Comparison of ENCODE assay signal across 8 mouse cellular contexts in genomic region chr11:120228911-120229437, GRCm38 (mm10). TPM values are rescaled to one million over a fixed set of nuclear protein-coding genes. Genes with fewer than 3 reads are reported as not detected.
DNase-seq lines count a peak whose midpoint lies in the region; ATAC-seq and TF ChIP-seq lines count a peak whose summit lies in the region.

No protein-coding gene starts in this region.

- peak in 1 of 2 experiments; percentile 40 for DNase-seq in cerebellum, adult 2 months
- DNase-seq in ES-E14 (ENCODE audit: low read depth, low spot score) = no peak
- peak; percentile 61 for DNase-seq in forebrain, embryonic 11.5 days (ENCODE audit: low spot score)
- peak; percentile 22 for DNase-seq in kidney, postnatal 14 days
- DNase-seq in neural tube, embryonic 11.5 days (ENCODE audit: low spot score) = peak; percentile 51
- DNase-seq in right cerebral cortex, postnatal 4 days = no peak
- no peak for DNase-seq in thymus, adult 18-20 months

- peaks cover 5% of the 10 kb centered on the region for H3K4me1 ChIP-seq in cerebellum, adult 2 months (ENCODE audit: control insufficient read depth, insufficient read depth, low read length)
- peaks cover 4 to 19% of the 10 kb centered on the region in 2 experiments; a peak in 3 of 4 replicates for H3K4me1 ChIP-seq in ES-E14 (ENCODE audit: control insufficient read depth in 2 of 2, insufficient read depth in 2 of 2, low read length in 2 of 2, poor library complexity in 1 of 2)
- H3K4me1 ChIP-seq in forebrain, embryonic 11.5 days (replicated peaks; ENCODE audit: control insufficient read depth, insufficient read depth, low read length) = peaks cover 54% of the 10 kb centered on the region
- peaks cover 64% of the 10 kb centered on the region for H3K4me1 ChIP-seq in neural tube, embryonic 11.5 days (ENCODE audit: control insufficient read depth, insufficient read depth, low read length)

- H3K27ac ChIP-seq in cerebellum, adult 2 months (ENCODE audit: insufficient read depth, low read length) = peak overlapping the region; percentile 36; the same call in 1 of the 2 replicates
- H3K27ac ChIP-seq in ES-E14 (ENCODE audit: insufficient read depth, low read depth, low read length, poor library complexity, severe bottlenecking) = no peak overlapping the region; the same call in 1 of the 2 replicates
- H3K27ac ChIP-seq in forebrain, embryonic 11.5 days (ENCODE audit: low read depth, low read length) = no peak overlapping the region; the same call in 1 of the 2 replicates
- H3K27ac ChIP-seq in neural tube, embryonic 11.5 days (ENCODE audit: low read depth, low read length) = peak overlapping the region; percentile 73

- WGBS in cerebellum, adult 2 months = 75% methylated on average over 7 of the region's 7 CpGs
- WGBS in forebrain, embryonic 11.5 days = 20% methylated on average over 7 of the region's 7 CpGs
- WGBS in neural tube, embryonic 11.5 days = 22% methylated on average over 7 of the region's 7 CpGs

- peak overlapping the region; percentile 83; the same call in 1 of the 2 replicates for H3K9ac ChIP-seq in ES-E14 (ENCODE audit: insufficient read depth, low read depth, low read length, poor library complexity, severe bottlenecking)
- peak overlapping the region; percentile 99 for H3K9ac ChIP-seq in forebrain, embryonic 11.5 days (ENCODE audit: low read length)
- H3K9ac ChIP-seq in neural tube, embryonic 11.5 days (ENCODE audit: low read length) = peak overlapping the region; percentile 100

- TF ChIP-seq CTCF in cerebellum, adult 2 months (IDR thresholded peaks at IDR 0.05; ENCODE audit: borderline replicate concordance, insufficient read depth, low read depth, low read length) = no peak

- no peak for ATAC-seq in cerebellum, adult (ENCODE audit: insufficient number of reproducible peaks, low FRiP score, low TSS enrichment)
- no peak for ATAC-seq in forebrain, embryonic 11.5 days (replicated peaks; ENCODE audit: low FRiP score)
- no peak for ATAC-seq in neural tube, embryonic 11.5 days (ENCODE audit: insufficient read depth, low FRiP score, low TSS enrichment)

- H3K27me3 ChIP-seq in cerebellum, adult 2 months (ENCODE audit: control insufficient read depth, insufficient read depth, low read length) = no peaks in the 10 kb centered on the region
- no peaks in the 10 kb centered on the region for H3K27me3 ChIP-seq in forebrain, embryonic 11.5 days (ENCODE audit: control insufficient read depth, insufficient read depth, low read length)
- no peaks in the 10 kb centered on the region for H3K27me3 ChIP-seq in neural tube, embryonic 11.5 days (ENCODE audit: control insufficient read depth, insufficient read depth, low read length)

- H3K9me3 ChIP-seq in ES-E14 (ENCODE audit: control insufficient read depth, insufficient read depth, low read depth, low read length) = no peaks in the 10 kb centered on the region
- H3K9me3 ChIP-seq in forebrain, embryonic 11.5 days (ENCODE audit: control insufficient read depth, low read length) = no peaks in the 10 kb centered on the region
- no peaks in the 10 kb centered on the region for H3K9me3 ChIP-seq in neural tube, embryonic 11.5 days (ENCODE audit: control insufficient read depth, low read length)

- H3K4me3 ChIP-seq in cerebellum, adult 2 months (replicated peaks; ENCODE audit: insufficient read depth, low read depth, low read length) = no peak overlapping the region
- peak overlapping the region; percentile 63 to 83; a peak in 3 of 4 replicates for H3K4me3 ChIP-seq in ES-E14 (ENCODE audit: insufficient read depth in 1 of 2, low read depth in 1 of 2, low read length in 2 of 2, poor library complexity in 1 of 2, severe bottlenecking in 1 of 2)
- peak overlapping the region; percentile 96 for H3K4me3 ChIP-seq in forebrain, embryonic 11.5 days (ENCODE audit: low read depth, low read length)
- peak overlapping the region; percentile 97 for H3K4me3 ChIP-seq in neural tube, embryonic 11.5 days (ENCODE audit: low read depth, low read length)

- TF ChIP-seq POLR2A in cerebellum, adult 2 months (IDR thresholded peaks at IDR 0.05; ENCODE audit: borderline replicate concordance, insufficient read depth, low read length) = peak; percentile 10; the same call in 1 of the 2 replicates

- peaks cover 3% of the 10 kb centered on the region; the same call in 1 of the 2 replicates for H3K36me3 ChIP-seq in ES-E14 (ENCODE audit: control insufficient read depth, insufficient read depth, low read length, poor library complexity, severe bottlenecking)
- no peaks in the 10 kb centered on the region; the same call in 1 of the 2 replicates for H3K36me3 ChIP-seq in forebrain, embryonic 11.5 days (ENCODE audit: control insufficient read depth, insufficient read depth, low read length)
- no peaks in the 10 kb centered on the region for H3K36me3 ChIP-seq in neural tube, embryonic 11.5 days (ENCODE audit: control insufficient read depth, insufficient read depth, low read length)

- in situ Hi-C loops in ES-E14 (cut with MboI; ENCODE audit: low sequenced_read_pairs in 2 of 2, unreplicated experiment in 2 of 2) = loop anchor here in 1 of 2 experiments (25.0 kb wide), 1 partner anchor 1142 kb away; the partner anchor contains the start of gene Cbx4

- peak overlapping the region; percentile 99 for H3K4me2 ChIP-seq in forebrain, embryonic 11.5 days (ENCODE audit: low read depth, low read length, severe bottlenecking)
- peak overlapping the region; percentile 98 for H3K4me2 ChIP-seq in neural tube, embryonic 11.5 days (ENCODE audit: low read depth)

TF ChIP-seq in ES-E14, 5 proteins besides CTCF, POLR2A, EP300 and RAD21:
- no peak for TF ChIP-seq MAFK (IDR thresholded peaks at IDR 0.05; ENCODE audit: insufficient read depth, low read depth, low read length)
- no peak for TF ChIP-seq ZNF384 (IDR thresholded peaks at IDR 0.05; ENCODE audit: low read depth, low read length)
- no peak for TF ChIP-seq ZC3H11A (IDR thresholded peaks at IDR 0.05; ENCODE audit: borderline replicate concordance, low read depth, low read length)
- no peak for TF ChIP-seq HCFC1 (IDR thresholded peaks at IDR 0.05; ENCODE audit: borderline replicate concordance, insufficient read depth, low read length)
- TF ChIP-seq CHD2 (IDR thresholded peaks at IDR 0.05; ENCODE audit: low read depth, low read length) = no peak

RNA-seq across cellular contexts. Expression of gene Bahcc1, which starts 3.8 kb away (rescaled TPM):
- polyA plus RNA-seq in cerebellum, adult 2 months (2012; rRNA removed) = 17.0 and 17.6 TPM in 2 replicates
- total RNA-seq in ES-E14 (2012; rRNA removed) = 11.7 and 16.3 TPM in 2 replicates
- polyA plus RNA-seq in forebrain, embryonic 11.5 days (2014; fragmentation: Nextera tagmentation; extraction: Ambion mirVana) = 25.2 and 30.3 TPM in 2 replicates
- 19.7 and 22.7 TPM in 2 replicates for polyA plus RNA-seq in neural tube, embryonic 11.5 days (2014; fragmentation: Nextera tagmentation; extraction: Ambion mirVana)

Comparison
In these comparisons a context has a peak if more than half of its experiments do, and no peak if none do; other contexts are left out.
1. DNase-seq: peak in forebrain, embryonic 11.5 days (single experiment), kidney, postnatal 14 days (single experiment) and neural tube, embryonic 11.5 days (single experiment); none in ES-E14 (single experiment), right cerebral cortex, postnatal 4 days (single experiment) and thymus, adult 18-20 months (0 of 2).
2. H3K27ac ChIP-seq: peak in cerebellum, adult 2 months (single experiment) and neural tube, embryonic 11.5 days (single experiment); none in ES-E14 (single experiment) and forebrain, embryonic 11.5 days (single experiment).
3. Peak in every context shown above with its lines, with median percentiles within 50 percentile points of each other: H3K9ac ChIP-seq.